Mouse (Mus musculus) heart, adult 2 months (tissue): ENCODE results near the gene Plekha5.

Experiments
- CTCF ChIP-seq: fragments of 200-600 bp; IDR thresholded peaks from 2 replicates; pipeline ENCODE4 v1.8.1; 2022; ENCODE audit warnings: antibody characterized with exemption, mild to moderate bottlenecking, moderate library complexity
- EP300 ChIP-seq: fragments of 200-500 bp; IDR thresholded peaks from 2 replicates; pipeline ENCODE4 v1.6.1; 2011; ENCODE audit warnings: low read depth, low read length, control low read depth; ENCODE audit not compliant: insufficient read depth
- POLR2A ChIP-seq: fragments of 200-500 bp; IDR thresholded peaks from 2 replicates; pipeline ENCODE4 v1.6.1; 2011; ENCODE audit warnings: mild to moderate bottlenecking, low read depth, low read length, control low read depth; ENCODE audit not compliant: insufficient read depth

GRCm38 (mm10) chr6:140478943-140479342 is 55.1 kb downstream of the Plekha5 start:
- no peak for TF ChIP-seq CTCF
- TF ChIP-seq POLR2A: no peak
- no peak for TF ChIP-seq EP300
